Mouse (Mus musculus): ENCODE results near the gene Aasdh.

Aasdh gene

DNA sequence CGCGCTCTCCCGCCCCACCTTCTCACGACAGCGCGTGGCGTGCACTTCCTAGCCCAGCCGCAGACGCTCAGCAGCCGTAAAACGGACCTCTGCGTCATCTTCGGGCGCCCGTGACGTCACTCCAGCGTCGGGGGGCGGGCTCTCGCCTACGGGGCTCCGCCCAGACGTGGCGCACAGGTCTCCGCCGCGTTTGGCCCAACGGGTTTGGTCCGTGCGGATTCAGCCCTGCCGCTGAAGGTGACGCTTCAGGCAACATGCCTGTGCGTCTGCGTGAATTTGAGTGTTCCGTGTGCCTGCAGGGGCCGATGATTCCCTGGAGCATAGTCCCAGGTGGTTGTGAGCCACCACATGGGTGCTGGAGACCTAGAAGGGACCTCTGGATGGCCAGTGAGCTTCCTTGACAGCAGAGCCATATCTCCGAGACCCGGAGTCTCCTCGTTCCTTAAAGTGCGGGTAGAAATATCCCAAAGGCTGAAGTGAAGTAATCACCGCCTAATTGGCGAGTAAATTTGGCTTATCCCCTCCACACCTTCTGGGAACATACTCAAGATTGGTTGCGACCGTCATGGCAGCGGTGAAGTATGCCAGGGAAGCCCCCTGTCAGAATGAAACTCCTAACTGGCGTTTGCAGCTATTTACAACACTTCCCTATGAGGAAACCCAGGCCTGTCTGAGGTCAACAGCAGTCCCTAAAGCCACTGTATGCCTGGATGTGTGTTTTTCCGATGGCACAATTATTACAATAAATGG, at the start of gene Aasdh:
Gene Aasdh (minus strand): TSS at position 110 of the 750 bp plus-strand sequence.
- WGBS: under 1% methylated on average over 47 of the region's 47 CpGs

DNA sequence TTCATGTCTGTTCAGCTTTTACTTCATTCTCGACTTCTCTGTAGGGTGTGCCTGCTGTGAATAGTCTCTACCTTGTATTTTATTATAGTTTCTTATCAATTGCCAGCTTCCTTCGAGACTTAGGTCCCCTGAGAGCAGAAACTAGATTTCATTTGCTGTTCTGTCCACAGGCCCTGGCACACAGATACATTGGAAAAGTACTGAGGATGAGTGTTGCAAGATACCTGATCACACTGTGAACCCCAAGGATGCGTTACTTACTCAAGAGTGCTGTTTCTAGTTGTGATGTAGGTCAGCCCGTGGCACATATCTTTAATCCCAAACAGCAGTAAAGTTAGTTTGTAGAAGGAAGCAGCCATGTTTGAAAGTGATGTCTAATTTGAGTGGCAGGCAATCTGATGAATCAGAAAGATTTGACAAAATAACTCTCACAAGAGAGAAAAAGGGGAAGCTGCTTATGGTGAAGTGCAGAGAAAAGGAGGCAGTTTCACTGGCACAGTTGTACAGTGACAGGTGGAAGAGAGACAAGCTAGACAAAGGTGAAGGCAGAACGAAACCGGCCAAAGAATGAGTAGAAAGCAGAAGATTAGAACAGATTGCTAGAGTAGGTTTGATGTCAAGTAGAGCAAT, 49.1 kb upstream of the Aasdh start:
- WGBS: 72% methylated on average over 6 of the region's 6 CpGs

DNA sequence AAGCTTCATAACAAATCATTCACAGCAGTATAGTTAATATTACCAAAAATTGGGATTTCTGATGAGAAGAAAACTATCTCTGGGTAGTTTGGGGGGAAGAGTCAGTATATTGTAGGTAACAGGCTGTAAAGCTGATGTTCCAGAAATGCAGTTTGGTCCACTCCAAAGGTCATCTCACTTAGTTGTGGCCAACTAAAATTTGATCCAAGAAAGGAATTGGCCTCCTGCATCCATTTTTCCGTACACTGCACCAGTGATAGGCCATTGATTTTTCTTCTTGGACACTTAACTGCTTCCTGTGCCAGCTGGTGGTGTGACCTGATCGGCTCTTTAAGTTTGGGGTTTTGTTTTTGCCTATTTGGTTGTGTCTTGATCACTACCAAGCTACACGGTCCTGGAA, 48.5 kb upstream of the Aasdh start:
- WGBS: 72% methylated on average over 3 of the region's 3 CpGs

DNA sequence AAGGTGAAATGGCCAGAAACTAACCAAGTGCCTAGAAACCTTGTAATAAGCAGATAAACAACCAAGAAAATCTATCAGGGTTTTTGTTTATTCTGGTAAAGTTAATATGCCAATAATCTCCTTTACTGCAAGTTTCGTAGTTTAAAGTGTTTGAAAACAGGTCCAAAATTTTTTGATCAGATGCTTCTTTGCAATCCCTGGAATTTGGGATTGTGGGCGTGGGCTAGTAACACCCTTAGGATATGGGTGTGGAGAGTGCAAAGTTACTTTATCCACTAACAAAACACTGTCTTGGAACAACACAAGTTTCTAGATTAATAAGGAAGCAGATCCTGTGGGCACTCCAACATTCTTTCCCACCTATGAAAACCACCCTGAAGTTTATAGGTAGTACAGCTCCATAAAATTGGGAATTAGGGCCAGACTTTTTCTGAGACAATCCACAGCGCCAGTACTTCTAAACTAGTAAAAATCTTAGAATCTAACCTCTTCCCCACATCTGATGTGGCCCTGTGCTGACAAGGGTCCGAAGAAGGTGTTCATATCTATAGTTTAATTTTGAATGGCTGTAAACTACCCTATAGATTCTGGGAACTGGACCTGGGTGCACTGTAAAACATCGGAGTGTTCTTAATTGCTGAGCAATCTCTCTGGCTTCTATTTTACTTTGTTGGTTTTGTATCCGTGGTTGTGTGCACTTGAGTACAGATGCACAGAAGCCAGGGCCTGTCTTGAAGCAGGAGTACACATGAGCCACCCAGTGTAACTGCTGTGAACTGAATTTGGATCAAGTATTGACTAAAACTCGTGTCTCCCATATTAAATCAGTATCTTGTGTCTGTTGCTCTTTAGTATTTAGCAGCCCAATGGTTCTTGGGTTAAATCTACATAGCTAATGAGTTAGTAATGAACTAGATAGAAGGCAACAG, 47.1 kb upstream of the Aasdh start:
- WGBS: 14% methylated on average over 7 of the region's 7 CpGs

DNA sequence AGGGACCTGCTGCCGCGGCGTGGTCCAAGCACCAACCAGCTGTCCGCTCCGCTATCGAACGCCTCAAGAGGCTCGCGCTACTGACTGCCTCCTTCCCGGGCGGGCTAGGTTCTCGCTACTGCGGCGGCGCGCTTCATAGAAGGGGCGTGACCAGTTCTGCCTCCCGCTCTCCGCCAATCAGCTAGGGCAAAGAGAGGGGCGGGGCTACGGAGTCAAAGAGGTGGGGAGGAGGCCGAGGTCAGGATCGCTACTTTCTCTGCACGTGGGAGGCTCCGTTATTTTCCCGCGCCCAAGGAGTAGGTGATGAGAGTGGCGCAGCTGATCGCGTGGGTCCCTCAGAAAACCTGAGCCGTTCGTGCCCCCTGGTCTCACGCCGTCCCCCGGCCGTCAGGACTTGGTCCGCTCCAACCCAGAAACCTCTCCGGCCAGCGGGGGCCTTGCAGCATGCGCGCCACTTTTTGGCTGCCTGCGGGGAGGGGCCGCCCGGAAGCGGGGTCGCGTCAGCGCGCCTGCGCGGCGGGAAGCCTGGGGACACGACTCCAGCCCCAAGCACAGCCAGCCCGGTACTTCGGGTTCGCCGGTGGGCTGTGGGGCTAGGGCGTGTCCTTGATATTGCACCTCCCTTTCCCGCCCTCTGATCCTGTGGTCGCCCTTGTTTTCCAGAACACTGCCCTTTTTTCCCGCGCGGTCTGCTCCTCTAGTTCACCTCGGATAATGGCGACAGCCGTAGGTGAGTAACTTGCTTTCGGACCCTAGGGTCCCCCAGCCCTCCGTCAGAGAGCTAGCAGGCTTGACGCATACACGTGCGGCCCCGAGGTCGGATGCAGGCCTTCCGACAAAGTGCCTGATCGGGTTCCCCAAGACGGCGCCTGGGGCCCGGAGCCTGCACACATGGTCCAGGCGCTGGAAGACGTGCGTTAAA, 46.1 kb upstream of the Aasdh start, which contains the start of the genes Paics and Ppat:
Gene Paics (plus strand): TSS at position 202 of the 922 bp plus-strand sequence.
Gene Ppat (minus strand): TSS at position 473 of the 922 bp plus-strand sequence.
- under 1% methylated on average over 81 of the region's 81 CpGs for WGBS

DNA sequence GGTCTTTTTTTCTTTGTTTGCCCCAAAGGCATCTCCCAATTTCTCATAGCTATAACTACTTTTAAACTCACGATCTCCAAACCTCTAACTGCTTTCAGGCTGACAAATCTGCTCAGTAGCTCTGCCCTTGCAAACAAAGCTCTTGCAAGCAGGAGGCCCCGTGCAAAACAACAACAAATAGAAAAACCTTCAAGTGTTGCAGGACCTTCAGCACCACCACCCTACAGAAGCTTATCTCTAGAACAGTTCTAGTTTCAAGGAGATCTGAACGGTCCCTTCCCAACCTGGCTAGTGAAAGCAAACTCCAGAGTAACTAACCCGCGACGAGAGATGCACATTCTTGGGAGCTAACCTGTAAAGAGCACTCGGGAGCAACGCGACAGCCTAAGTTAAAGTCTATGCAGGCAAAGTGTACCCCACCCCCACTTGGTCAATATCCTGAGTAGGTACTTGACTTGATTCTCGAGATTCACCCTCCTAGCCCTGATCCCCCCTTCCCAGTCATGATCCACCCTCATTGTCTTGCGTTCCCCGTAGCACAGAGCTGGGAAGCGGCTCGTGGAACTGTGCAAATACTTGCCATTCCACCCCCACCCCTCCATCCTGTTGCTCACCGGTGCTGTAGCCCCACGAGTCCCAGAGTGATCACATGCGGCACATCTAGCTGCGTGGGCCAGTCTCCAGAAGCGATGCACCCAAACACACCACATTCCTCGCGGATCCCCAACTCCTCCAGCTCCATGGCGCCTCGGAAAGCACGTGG, 45.2 kb upstream of the Aasdh start:
- WGBS: 1% methylated on average over 24 of the region's 24 CpGs

DNA sequence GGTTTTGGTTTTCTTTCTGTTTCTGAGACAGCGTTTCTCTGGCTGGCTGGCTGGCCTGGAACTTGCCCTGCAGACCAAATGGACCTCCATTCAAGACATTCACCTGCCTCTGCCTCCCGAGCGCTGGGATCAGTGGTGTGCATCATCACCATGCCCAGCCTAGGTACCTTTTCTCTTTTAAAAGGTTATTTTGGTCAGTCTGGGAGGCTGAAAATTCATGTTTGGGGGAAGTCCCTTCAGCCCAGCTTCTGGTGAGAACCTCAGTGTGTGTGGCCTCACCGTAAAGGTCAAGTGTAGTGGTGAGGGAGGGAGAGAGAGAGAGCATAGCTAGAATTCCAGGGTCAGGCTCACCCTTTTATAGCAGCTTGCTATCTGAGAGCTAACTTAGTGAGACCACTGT, 42.4 kb upstream of the Aasdh start:
- 95% methylated on average over 4 of the region's 4 CpGs for WGBS

DNA sequence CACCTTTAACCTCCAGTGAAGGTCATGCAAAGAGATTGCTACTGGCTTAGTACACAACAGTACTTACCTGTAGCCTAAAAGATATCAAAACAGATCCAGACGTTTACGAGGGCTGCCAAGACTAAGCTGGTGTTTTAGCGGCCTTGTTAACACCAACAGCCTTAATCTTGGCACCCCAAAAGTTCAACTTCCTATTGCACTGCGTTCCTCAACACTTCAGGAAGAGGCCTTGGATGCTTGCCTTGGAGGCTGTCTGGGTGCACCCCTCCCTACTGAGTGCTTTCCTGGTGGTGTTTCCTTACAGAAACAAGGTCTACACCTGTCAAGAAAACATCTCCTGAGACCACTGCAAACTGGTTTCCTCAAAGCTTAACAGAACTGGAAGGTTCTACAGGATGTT, 41.8 kb upstream of the Aasdh start:
- WGBS: 53% methylated on average over 4 of the region's 4 CpGs

DNA sequence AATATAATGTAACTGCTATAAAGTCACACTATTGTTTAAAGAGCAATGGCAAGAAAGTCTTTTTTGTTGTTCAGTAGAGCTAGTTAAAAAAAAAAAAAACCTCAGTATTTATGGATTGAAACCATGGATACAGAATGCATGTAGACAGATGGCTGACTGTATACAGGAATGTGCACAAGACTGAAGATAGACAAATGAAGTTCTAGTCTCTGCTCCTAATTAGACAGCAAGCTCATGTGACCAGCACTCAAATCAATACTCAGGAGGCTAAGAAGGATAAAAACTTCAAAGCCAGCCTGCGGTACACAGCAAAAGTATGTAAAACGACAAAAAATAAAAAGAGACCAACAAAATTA, 40.3 kb upstream of the Aasdh start:
- WGBS: 55% methylated on average over 2 of the region's 2 CpGs

DNA sequence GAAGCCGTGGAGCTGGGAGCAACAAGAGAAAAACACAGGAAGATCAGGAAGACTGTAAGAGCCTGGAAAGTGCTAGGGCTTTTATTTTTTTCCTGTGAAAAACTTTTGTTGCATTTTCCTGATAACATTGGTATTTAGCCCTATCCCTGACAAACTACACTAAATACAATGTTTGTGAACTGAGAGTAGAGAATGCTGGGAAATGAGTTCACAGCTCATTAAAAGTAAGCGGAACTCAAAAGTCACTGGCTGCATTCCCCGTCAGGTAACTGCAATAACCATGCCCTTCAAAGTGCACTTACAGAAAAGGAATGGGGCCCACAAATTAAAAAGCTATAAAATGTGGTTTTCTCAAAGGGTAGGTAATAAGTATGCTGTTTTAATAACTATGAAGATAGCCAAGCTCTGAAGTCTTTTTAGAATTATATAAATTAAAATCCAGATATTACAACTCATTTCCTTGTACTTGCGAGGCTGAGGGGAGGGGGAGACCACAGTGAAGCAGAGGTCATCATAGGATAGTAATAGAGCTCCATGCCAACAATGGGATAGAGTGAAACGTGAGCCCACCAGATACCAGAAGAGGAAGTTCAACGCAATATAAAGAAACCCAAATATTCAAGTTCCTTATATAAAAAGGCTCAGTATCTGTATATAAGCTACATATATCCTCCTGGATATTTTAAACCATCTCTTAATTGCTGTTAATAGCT, 39.8 kb upstream of the Aasdh start:
- 63% methylated on average over 6 of the region's 6 CpGs for WGBS

DNA sequence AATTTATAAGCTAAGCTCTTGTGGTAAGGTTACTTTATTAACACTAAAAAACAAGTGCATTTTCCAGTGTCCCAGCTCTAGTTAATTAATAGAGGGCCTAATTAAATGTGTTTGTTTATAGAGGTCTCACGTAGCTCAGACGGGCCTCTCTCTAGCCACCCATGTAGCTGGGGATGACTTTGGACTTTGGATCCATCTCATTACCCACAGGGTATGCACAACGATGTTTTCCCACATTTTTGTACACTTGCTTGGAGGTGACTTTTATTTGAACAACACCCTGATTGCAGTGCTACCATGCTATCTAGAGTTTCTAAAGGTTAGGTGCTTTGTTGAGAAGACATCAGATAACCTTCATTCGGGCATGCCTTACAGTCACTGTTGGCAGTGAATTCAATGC, 37.2 kb upstream of the Aasdh start:
- 81% methylated on average over 4 of the region's 4 CpGs for WGBS

DNA sequence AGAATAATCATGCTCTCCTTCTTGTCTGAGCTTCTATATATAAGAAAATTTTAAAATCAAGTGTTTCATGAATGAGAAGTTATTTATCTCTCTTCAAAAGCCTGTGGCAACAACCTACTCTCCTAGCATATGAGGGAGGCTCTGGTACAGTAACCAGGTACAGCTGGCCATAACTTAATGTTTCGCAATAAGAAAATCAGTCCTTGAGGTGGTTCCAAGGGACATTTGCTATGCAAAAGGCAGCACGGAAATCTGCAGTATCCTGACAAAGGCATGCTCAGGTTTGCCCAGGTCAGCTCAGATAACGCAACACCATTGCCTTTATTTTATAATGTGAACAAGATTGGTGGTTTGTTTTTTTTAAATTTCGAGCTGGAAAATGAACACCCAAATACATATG, 36.7 kb upstream of the Aasdh start:
- WGBS: 77% methylated on average over 4 of the region's 4 CpGs

DNA sequence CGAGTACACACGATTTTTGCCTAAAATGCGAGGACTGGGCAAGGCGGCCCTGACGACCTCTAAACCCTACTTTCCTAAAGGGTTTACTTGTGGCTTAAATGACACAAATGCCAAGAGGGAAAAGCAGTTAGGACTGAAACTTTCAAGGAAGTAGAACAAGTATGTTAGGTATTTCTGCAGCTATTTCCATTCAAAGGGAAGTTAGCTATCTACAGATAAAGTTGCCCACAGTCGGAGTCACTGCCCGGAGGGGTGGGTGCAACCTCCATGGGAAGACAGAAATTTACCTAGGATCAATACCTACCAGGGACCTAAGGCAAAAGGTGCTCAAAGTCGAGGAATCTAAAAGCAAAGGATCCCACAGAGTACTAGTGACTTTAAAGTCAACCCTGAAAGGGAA, 34.4 kb upstream of the Aasdh start:
- 97% methylated on average over 8 of the region's 8 CpGs for WGBS

DNA sequence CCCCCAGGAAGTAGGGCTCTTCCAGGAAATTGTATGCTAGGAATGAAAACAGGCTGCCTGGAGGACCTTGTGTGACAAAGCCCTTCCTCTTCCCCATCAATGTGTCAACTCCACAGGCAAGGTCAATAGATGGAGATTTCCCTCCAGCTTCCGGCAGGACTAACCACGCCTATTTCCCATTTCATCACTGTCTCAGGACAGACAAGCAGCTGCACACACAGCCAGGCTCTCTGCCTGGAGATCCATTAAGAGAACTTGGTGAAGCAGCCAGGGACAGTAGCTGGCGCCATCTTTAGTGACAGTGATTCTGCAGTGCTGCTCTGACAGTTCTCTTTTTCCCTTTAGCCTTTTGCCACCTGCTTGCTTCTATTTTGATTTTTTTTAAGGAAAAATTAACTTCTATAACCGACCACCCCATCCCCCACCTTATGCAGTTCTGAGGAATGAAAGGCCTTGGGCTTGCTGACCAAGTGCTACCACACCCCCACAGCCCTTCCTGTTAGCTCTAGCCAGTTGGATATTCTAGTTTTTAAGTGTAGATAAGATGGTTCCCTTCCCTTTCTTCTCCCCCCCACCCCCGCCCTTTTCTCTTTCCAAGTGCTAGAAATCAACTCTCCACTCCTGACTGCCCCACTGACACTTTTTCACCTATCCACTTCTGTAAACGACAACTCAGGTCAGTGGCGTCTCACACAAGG, 24.0 kb upstream of the Aasdh start:
- 73% methylated on average over 7 of the region's 7 CpGs for WGBS

DNA sequence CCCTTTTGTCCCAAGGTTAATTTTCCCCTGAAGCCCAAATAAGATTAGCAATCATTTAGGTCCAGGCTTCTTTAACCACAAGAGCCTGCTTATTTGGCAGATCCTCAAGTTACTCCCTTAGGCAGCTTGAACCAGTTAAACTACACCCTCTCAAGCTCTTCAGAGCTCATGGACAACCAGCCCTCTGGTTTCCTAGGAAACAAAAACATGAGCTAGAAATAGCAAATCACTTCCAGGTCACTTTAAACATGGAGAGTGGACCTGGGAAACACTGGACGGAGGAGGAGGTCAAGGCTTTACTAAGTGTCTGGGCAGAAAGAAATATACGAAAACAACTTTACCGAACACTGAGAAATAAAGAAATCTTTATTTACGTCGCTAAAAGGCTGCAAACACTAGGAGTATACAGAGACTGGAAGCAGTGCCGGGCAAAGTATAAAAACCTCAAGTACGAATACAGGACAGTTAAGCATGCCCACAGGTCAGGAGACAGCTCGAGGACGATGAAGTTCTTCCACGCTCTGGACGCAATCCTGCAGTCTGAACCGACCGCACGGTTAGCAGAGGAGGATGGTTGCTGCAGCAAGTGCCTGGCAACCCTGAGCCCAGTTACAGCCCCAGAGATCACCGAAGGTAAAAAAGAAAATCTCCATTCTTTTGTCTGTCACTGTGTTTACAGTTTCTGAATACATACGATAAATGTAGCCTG, 23.0 kb upstream of the Aasdh start:
- WGBS: 41% methylated on average over 16 of the region's 16 CpGs

DNA sequence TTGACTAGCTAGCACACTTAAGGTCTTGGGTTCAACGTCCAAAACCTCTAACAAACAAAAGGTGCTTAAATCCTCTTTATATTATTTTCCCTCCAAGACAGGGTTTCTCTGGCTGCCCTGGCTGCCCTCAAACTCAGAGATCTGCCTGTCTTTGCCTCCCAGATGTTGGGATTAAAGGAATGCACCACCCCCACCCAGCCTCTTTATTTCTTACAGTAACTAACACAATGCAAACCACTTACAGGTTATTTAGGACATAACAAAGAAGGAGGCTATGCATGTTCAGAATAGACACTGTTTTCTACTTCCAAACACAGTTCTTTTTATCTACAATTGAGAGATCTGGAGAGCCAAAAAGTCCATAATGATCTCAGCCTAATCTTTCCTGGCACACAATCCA, 19.0 kb upstream of the Aasdh start:
- 69% methylated on average over 1 of the region's 1 CpGs for WGBS

DNA sequence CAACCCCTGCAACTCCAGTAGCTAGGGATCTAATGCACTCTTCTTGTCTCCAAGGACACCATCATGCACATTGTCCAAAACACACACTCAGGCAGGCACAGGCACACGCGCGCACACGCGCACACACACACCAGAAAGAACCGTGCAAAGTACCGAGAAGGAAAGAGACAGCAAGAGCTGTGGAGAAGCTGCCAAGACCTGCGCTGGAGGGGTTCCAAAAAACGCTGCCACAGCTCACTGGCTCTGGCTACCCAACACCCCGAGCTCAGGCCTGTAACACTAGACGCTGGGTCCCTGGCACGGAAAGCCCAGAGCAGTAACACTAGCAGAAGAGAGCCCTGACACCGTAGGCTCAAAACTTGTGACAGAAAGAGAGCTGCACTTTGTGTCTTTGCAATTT, 18.1 kb upstream of the Aasdh start:
- 49% methylated on average over 13 of the region's 13 CpGs for WGBS

DNA sequence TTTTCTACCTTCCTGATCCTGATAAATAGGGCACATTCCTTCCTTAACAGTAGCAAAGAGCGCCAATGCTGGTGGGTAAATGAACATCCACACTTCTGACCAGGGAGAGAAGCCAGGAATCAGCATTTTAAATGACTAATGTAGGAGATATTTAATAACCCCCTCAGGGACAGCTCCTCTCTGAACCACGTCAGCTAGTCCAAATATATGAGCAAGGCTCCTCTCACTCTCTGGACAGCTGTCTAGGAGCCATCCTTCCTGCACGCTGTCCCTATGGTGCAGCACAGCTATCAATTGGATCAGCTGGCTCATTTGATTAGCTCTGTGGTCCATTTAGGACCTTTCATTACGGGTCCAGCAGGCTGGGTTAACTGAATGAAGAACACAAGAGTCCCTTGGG, 17.5 kb upstream of the Aasdh start:
- 87% methylated on average over 4 of the region's 4 CpGs for WGBS

DNA sequence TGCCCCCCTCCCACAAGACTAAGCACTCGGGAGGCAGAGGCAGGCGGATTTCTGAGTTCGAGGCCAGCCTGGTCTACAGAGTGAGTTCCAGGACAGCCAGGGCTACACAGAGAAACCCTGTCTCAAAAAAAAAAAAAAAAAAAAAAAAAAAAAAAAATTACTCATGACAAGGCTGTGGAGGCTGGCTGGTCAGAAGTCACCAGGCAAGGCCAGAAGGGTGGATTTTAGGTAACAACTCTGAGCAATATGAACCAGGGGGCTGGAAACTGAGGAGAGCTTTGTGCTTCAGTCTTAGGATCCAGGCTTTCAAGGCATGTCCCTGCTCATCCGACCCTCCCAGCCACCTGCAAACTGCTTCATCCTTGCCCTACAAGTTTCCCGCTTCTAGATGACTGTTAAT, 7.2 kb upstream of the Aasdh start:
- 93% methylated on average over 5 of the region's 5 CpGs for WGBS
